ENCODE assay signal across 8 mouse cellular contexts in genomic region chr5:110859013-110859650, GRCm38 (mm10). TPM values are rescaled to one million over a fixed set of nuclear protein-coding genes. Genes with fewer than 3 reads are reported as not detected.
DNase-seq lines count a peak whose midpoint lies in the region; ATAC-seq lines count a peak whose summit lies in the region.
"Had no signal": no experiment of that assay in that cellular context is flagged by ENCODE, and none has a peak within 500 bp of the region (broad histone marks: within the 10 kb centered on the region; RNA-seq: fewer than 3 reads in every experiment).

No protein-coding gene starts in this region.

- no peaks in the 10 kb centered on the region for H3K9me3 ChIP-seq in neural tube, embryonic 14.5 days (ENCODE audit: control insufficient read depth, low read length)

- intact Hi-C loops in heart, postnatal 14 days (cut with DNase I) = no loop called here

- H3K4me2 ChIP-seq in neural tube, embryonic 14.5 days (ENCODE audit: low read depth, low read length) = no peak overlapping the region

- H3K9ac ChIP-seq in neural tube, embryonic 14.5 days (replicated peaks; ENCODE audit: low read depth, low read length) = no peak overlapping the region
- H3K9ac ChIP-seq: liver, embryonic 14.5 days had no signal

- H3K4me3 ChIP-seq in neural tube, embryonic 14.5 days (ENCODE audit: low read depth, low read length) = no peak overlapping the region

- 54% methylated on average over 13 of the region's 13 CpGs for WGBS in neural tube, embryonic 14.5 days

- peak; percentile 59 for DNase-seq in urinary bladder, postnatal 14 days (ENCODE audit: low spot score)
- no peak for DNase-seq in urinary bladder, adult 2 months (ENCODE audit: low spot score)
- DNase-seq in fibroblast of lung, adult 2 months (ENCODE audit: low read depth) = peak; percentile 95
- peak; percentile 61 to 67 for DNase-seq in heart, postnatal 14 days
- peak; percentile 82 to 86 for DNase-seq in kidney, postnatal 25 days
- no peak for DNase-seq in thymus, adult 18-20 months

- H3K36me3 ChIP-seq in neural tube, embryonic 14.5 days (ENCODE audit: control insufficient read depth, insufficient read depth, low read length) = no peaks in the 10 kb centered on the region

- no peaks in the 10 kb centered on the region for H3K4me1 ChIP-seq in neural tube, embryonic 14.5 days (ENCODE audit: control insufficient read depth, insufficient read depth, low read length)

- peak; percentile 41; the same call in 1 of the 2 replicates for ATAC-seq in neural tube, embryonic 14.5 days (ENCODE audit: low read depth)

- H3K27me3 ChIP-seq in neural tube, embryonic 14.5 days (ENCODE audit: control insufficient read depth, insufficient read depth, low read length) = no peaks in the 10 kb centered on the region

- H3K27ac ChIP-seq in neural tube, embryonic 14.5 days (ENCODE audit: low read depth, low read length) = peak overlapping the region; percentile 56
- H3K27ac ChIP-seq: liver, embryonic 14.5 days had no signal

RNA-seq across cellular contexts. Expression of gene Chek2, which starts 19.4 kb away (rescaled TPM):
- 7.8 and 10.9 TPM in 2 replicates for polyA plus RNA-seq in urinary bladder, adult 2 months (2012; rRNA removed)
- 1 to 10 TPM; 4.0 to 5.2 TPM for total RNA-seq in heart, postnatal 14 days (2021)
- polyA plus RNA-seq in neural tube, embryonic 14.5 days (2014; fragmentation: Nextera tagmentation; extraction: Ambion mirVana) = 3.6 and 4.3 TPM in 2 replicates

RNA-seq across cellular contexts. Expression of gene Hscb, which starts 19.6 kb away (rescaled TPM):
- 30.7 and 33.3 TPM in 2 replicates for polyA plus RNA-seq in urinary bladder, adult 2 months (2012; rRNA removed)
- 10 to 100 TPM; 16.4 to 20.7 TPM for total RNA-seq in heart, postnatal 14 days (2021)
- 7.9 and 9.2 TPM in 2 replicates for polyA plus RNA-seq in neural tube, embryonic 14.5 days (2014; fragmentation: Nextera tagmentation; extraction: Ambion mirVana)

RNA-seq across cellular contexts. Expression of gene Ttc28, which starts 20.5 kb away (rescaled TPM):
- 4.9 and 10.8 TPM in 2 replicates for polyA plus RNA-seq in urinary bladder, adult 2 months (2012; rRNA removed)
- total RNA-seq in heart, postnatal 14 days (2021) = 10 to 100 TPM; 20.5 to 21.6 TPM
- 33.5 and 37.6 TPM in 2 replicates for polyA plus RNA-seq in neural tube, embryonic 14.5 days (2014; fragmentation: Nextera tagmentation; extraction: Ambion mirVana)

RNA-seq across cellular contexts. Expression of gene Ulk1, which starts 49.2 kb away (rescaled TPM):
- polyA plus RNA-seq in urinary bladder, adult 2 months (2012; rRNA removed) = 26.4 and 41.9 TPM in 2 replicates
- 10 to 100 TPM; 76.1 to 76.9 TPM for total RNA-seq in heart, postnatal 14 days (2021)
- polyA plus RNA-seq in neural tube, embryonic 14.5 days (2014; fragmentation: Nextera tagmentation; extraction: Ambion mirVana) = 52.6 and 55.7 TPM in 2 replicates

Comparison
In these comparisons a context has a peak if more than half of its experiments do, and no peak if none do; other contexts are left out.
1. DNase-seq: peak in urinary bladder, postnatal 14 days (single experiment), fibroblast of lung, adult 2 months (single experiment), heart, postnatal 14 days (2 of 2) and kidney, postnatal 25 days (2 of 2); none in urinary bladder, adult 2 months (single experiment) and thymus, adult 18-20 months (0 of 2).